Mouse (Mus musculus) ES-Bruce4 (cell line): ENCODE results near the gene Musk.

Experiments used
- CTCF ChIP-seq: IDR thresholded peaks from one replicate; pipeline ENCODE4 v1.8.1; 2011; ENCODE audit warnings: low read depth, low read length
- POLR2A ChIP-seq: IDR thresholded peaks from one replicate; pipeline ENCODE4 v1.8.1; 2011; ENCODE audit warnings: low read length; ENCODE audit not compliant: insufficient read depth

GRCm38 (mm10) chr4:58288753-58289152 lies 3.0 kb downstream of the Musk start:
- TF ChIP-seq CTCF (no peak), POLR2A (no peak)
